Mouse (Mus musculus) lung, postnatal 0 days (tissue): ENCODE data around the gene Aph1c. TPM values are rescaled to one million over a fixed set of nuclear protein-coding genes. Genes with fewer than 3 reads are reported as not detected.
"Not testable (repeated sequence)": the region's sequence is repeated elsewhere in the genome, so short reads cannot be mapped to it uniquely, and the experiment has no call there.

Experiments used
- ATAC-seq: fragments of 200-750 bp; cut with Nextera tagmentation; 2 replicates; pipeline ENCODE4 v1.8.0; 2017; ENCODE audit warnings: moderate library complexity
- DNase-seq: peaks from one replicate; pipeline ENCODE4 v3.0.0-alpha.2; 2016; ENCODE audit warnings: low spot score
- H3K27ac ChIP-seq: fragments of 300-500 bp; sonication (generic); 2 replicates; pipeline ENCODE4 v1.5.1; 2014; ENCODE audit warnings: antibody characterized with exemption, mild to moderate bottlenecking, low read length, mixed read lengths
- H3K27me3 ChIP-seq: fragments of 300-500 bp; sonication (generic); replicated peaks from 2 replicates; pipeline ENCODE4 v1.6.1; 2014; ENCODE audit warnings: low read length, mixed read lengths; ENCODE audit not compliant: insufficient read depth
- H3K36me3 ChIP-seq: fragments of 300-500 bp; sonication (generic); 2 replicates; pipeline ENCODE4 v1.6.1; 2014; ENCODE audit warnings: low read length, mixed read lengths; ENCODE audit not compliant: insufficient read depth
- H3K4me1 ChIP-seq: fragments of 300-500 bp; sonication (generic); 2 replicates; pipeline ENCODE4 v1.6.1; 2014; ENCODE audit warnings: antibody characterized with exemption, low read depth, low read length, mixed read lengths; ENCODE audit not compliant: insufficient read depth
- H3K4me2 ChIP-seq: fragments of 300-500 bp; sonication (generic); replicated peaks from 2 replicates; pipeline ENCODE4 v1.6.1; 2014; ENCODE audit warnings: low read depth, mild to moderate bottlenecking, low read length, moderate library complexity, mixed read lengths
- H3K4me3 ChIP-seq: fragments of 300-500 bp; sonication (generic); 2 replicates; pipeline ENCODE4 v1.5.1; 2014; ENCODE audit warnings: low read depth, low read length
- H3K9ac ChIP-seq: fragments of 300-500 bp; sonication (generic); replicated peaks from 2 replicates; pipeline ENCODE4 v1.6.1; 2014; ENCODE audit warnings: low read depth, mild to moderate bottlenecking
- H3K9me3 ChIP-seq: fragments of 300-500 bp; sonication (generic); 2 replicates; pipeline ENCODE4 v1.6.1; 2016; ENCODE audit warnings: low read length, mixed read lengths
- CTCF ChIP-seq: IDR thresholded peaks from 2 replicates; pipeline ENCODE4 v1.5.1; 2016; ENCODE audit warnings: antibody characterized with exemption, mild to moderate bottlenecking
- EP300 ChIP-seq: IDR thresholded peaks from 2 replicates; pipeline ENCODE4 v1.6.1; 2016; ENCODE audit warnings: antibody characterized with exemption, mild to moderate bottlenecking, control low read depth
- whole genome bisulfite sequencing: fragments of 180-500 bp; shearing (Covaris S2); extraction: QIAGEN DNeasy Blood & Tissue Kit; methylation state at CpG from one replicate; pipeline ENCODE4 v1.1.7; 2014; 5-methylcytosine and 5-hydroxymethylcytosine counted together
- polyA plus RNA-seq: library from polyadenylated mRNA; unstranded; fragments of >200 nt; fragmentation: Nextera tagmentation; extraction: Ambion mirVana; gene quantifications from 2 replicates; pipeline ENCODE4 v1.2.1, GENCODE M21; 2015

Aph1c gene
- polyA plus RNA-seq, 1 experiment from 2014 or later = 10.5 TPM

DNA sequence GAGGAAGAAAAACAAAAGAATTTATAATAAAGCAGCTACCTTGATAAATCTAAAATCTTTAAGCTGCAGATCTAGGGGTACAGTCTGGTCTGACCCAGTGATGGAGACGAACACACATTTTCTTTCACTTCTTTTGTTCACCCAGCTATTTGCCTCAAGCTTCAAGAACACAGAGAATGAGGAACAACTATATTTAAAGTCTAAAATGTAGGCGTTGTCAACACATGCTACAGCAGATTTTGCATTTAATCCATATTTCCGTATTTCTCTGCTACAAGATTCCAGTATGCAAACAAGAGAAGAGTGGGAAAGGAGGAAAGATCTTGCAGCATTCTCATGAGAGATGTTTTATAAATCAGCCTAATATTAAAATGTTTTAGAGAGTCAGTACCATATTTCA lies 44.4 kb upstream of the Aph1c start:
- WGBS = 89% methylated on average over 3 of the region's 3 CpGs
- no peak for ATAC-seq
- Histone ChIP-seq H3K4me2 (no peak overlapping the region), H3K9ac (no peak overlapping the region), H3K4me1 (0 out of 2 replicates have a peak, but pooled peaks cover 3% of the 10 kb centered on the region), H3K9me3 (no peaks in the 10 kb centered on the region), H3K27me3 (no peaks in the 10 kb centered on the region), H3K4me3 (no peak overlapping the region), H3K27ac (no peak overlapping the region), H3K36me3 (no peaks in the 10 kb centered on the region)
- no peak for TF ChIP-seq EP300
- no peak for TF ChIP-seq CTCF
- DNase-seq = no peak

DNA sequence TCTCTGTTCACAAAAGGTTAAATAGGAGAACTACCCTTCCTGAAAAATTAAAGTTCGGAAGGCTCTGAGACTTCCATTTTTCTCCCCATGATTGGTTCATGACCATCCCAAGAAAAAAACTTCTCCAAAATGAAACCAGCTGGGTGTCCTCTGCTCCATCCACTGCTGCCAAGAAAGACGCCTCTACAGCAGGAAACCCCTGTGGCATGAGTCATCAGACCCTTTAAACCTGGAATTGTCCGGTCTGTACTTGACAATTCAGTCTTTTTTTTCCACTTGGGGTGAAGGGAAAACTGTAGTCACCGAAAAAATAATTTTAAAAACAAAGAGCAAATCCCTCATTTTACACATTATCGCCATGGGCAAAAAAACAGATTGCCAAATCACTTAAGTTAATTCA lies 42.1 kb upstream of the Aph1c start:
- DNase-seq (peak; percentile 92), ATAC-seq (peak; percentile 78)
- no peaks in the 10 kb centered on the region for H3K9me3 ChIP-seq
- H3K9ac ChIP-seq = no peak overlapping the region
- no peaks in the 10 kb centered on the region for H3K36me3 ChIP-seq
- H3K4me1 ChIP-seq = no peaks in the 10 kb centered on the region
- H3K27me3 ChIP-seq = no peaks in the 10 kb centered on the region
- H3K27ac ChIP-seq = no peak overlapping the region
- H3K4me3 ChIP-seq = no peak overlapping the region
- peak; percentile 69 for TF ChIP-seq EP300
- TF ChIP-seq CTCF = no peak
- 40% methylated on average over 5 of the region's 5 CpGs for WGBS
- no peak overlapping the region for H3K4me2 ChIP-seq

DNA sequence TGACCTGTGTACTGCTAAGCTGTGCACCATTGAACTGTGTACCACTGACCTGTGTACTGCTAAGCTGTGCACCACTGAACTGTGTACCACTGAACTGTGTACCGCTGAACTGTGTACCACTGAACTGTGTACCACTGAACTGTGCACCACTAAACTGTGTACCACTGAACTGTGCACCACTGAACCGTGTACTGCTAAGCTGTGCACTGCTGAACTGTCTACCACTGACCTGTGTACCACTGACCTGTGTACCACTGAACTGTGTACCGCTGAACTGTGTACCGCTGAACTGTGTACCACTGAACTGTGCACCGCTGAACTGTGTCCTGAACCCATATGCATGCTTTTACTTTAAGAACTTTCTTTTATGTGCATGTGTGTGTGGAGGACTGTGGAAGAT lies 39.8 kb upstream of the Aph1c start:
- no peaks in the 10 kb centered on the region for H3K9me3 ChIP-seq
- H3K27ac ChIP-seq = no peak overlapping the region
- no peaks in the 10 kb centered on the region for H3K36me3 ChIP-seq
- no peak for DNase-seq
- no peak overlapping the region for H3K4me3 ChIP-seq
- H3K4me2 ChIP-seq = no peak overlapping the region
- no peak overlapping the region for H3K9ac ChIP-seq
- H3K4me1 ChIP-seq = no peaks in the 10 kb centered on the region
- ATAC-seq = no peak
- TF ChIP-seq EP300 = no peak
- TF ChIP-seq CTCF = no peak
- H3K27me3 ChIP-seq = no peaks in the 10 kb centered on the region
- whole genome bisulfite sequencing = 99% methylated on average over 5 of the region's 5 CpGs

DNA sequence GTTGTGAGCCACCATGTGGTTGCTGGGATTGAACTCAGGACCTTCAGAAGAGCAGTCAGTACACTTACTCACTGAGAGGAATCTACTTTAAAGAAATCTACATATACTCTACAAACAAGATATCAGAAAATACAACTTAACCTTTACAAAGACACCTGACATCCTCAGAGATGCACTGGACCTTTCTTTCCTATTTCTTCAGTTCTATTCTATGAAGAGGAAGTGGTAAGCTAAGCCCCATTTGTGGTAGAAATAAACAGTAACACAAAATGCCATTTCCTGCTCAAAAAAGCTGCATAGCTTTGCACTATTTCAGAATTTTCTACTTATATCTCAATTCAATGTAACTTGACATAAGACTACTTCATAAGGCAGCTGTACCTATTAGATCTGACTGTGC lies 39.0 kb upstream of the Aph1c start:
- Histone ChIP-seq H3K27me3 (no peaks in the 10 kb centered on the region), H3K36me3 (no peaks in the 10 kb centered on the region), H3K4me1 (no peaks in the 10 kb centered on the region), H3K9ac (no peak overlapping the region), H3K9me3 (no peaks in the 10 kb centered on the region), H3K27ac (0 out of 2 replicates have a peak overlapping the region, but pooled peaks have one; percentile 61), H3K4me2 (no peak overlapping the region), H3K4me3 (no peak overlapping the region)
- TF ChIP-seq EP300 (no peak), CTCF (peak; percentile 9; the same call in 1 of the 2 replicates)
- DNase-seq (no peak), ATAC-seq (no peak)

DNA sequence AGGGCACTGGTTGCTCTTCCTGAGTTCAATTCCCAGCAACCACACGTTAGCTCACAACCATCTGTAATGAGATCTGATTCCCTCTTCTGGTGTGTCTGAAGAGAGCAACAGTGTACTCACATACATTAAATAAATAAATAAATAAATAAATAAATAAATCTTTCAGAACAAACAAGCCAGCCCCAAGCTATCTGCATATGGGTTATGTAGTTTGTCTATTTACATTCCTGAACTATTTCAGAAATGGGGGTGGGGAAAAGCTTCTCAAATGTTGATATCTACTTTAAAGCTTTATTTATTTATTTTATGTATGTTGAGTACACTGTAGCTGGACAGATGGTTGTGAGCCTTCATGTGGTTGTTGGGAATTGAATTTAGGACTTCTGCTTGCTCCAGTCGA lies 38.5 kb upstream of the Aph1c start:
- ATAC-seq, H3K4me3 ChIP-seq, H3K9ac ChIP-seq, H3K4me2 ChIP-seq, H3K9me3 ChIP-seq, H3K36me3 ChIP-seq, H3K4me1 ChIP-seq, H3K27me3 ChIP-seq, DNase-seq: not testable (repeated sequence)
- peak overlapping the region; percentile 61 for H3K27ac ChIP-seq
- 59% methylated on average over 2 of the region's 2 CpGs for WGBS

DNA sequence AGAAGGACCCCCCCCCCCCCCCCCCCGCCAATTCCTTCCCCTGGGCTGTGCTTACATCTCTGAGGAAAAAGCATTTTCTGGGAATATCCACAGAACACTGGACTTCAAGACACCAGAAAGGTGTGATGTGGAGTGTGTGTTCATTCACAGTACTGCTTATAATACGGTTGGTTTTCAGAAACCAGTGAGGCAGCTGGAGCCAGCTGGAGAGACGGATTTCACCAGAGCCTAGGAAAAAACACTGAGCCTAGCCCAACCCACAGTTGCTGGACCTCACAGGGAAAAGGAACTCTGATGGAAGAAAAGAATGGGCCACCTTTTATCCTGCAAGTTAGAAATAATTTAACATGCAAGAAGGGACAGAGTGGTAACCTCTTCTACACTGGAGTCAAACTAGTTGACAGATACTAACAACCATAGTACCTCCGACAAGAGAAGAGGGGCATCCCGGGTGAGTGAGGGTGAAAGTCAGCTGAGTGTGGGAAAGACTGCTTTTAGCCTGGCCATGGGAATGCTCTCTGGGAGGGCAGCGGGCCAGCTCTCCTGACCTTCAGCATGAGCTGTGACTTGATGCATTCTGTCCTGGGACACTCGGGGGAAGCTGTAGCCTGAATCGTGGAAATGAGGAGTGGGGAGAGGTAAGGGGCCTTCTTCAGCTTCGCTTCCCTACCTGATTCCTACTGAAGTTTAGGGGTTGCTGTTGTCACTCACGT lies 37.6 kb upstream of the Aph1c start:
- WGBS = 61% methylated on average over 9 of the region's 10 CpGs
- no peaks in the 10 kb centered on the region for H3K4me1 ChIP-seq
- TF ChIP-seq CTCF (no peak), EP300 (peak; percentile 46; the same call in 1 of the 2 replicates)
- peak; percentile 91 for DNase-seq
- H3K27me3 ChIP-seq = no peaks in the 10 kb centered on the region
- H3K4me3 ChIP-seq = no peak overlapping the region
- no peak overlapping the region for H3K9ac ChIP-seq
- ATAC-seq = peak; percentile 83
- peak overlapping the region; percentile 62 for H3K27ac ChIP-seq
- H3K4me2 ChIP-seq = peak overlapping the region; percentile 6; the same call in 1 of the 2 replicates
- no peaks in the 10 kb centered on the region for H3K36me3 ChIP-seq
- H3K9me3 ChIP-seq = no peaks in the 10 kb centered on the region

DNA sequence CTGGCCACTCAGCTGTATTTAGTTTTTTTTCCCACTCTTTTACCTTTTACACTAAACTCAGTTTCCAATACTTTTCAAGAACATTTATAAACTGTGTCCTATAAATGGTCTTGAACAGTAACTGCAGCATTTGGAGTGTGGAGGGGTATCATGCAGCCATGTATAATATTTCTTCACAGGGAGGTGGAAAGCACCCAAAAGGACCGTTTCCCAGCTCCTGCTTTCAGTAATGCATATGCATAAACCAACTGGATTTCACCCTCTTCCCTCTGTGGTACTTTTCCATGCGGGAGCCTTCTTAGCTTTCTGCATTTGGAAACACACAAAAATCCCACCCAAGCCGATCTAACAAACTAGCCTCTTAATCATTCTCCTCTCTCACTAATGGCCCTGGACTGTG lies 30.2 kb upstream of the Aph1c start:
- WGBS = 71% methylated on average over 3 of the region's 3 CpGs
- DNase-seq = no peak
- no peaks in the 10 kb centered on the region for H3K27me3 ChIP-seq
- peaks cover 16% of the 10 kb centered on the region; the same call in 1 of the 2 replicates for H3K4me1 ChIP-seq
- H3K9ac ChIP-seq = no peak overlapping the region
- TF ChIP-seq EP300 = no peak
- TF ChIP-seq CTCF = peak; percentile 19; the same call in 1 of the 2 replicates
- no peak overlapping the region for H3K27ac ChIP-seq
- no peak for ATAC-seq
- H3K4me2 ChIP-seq = no peak overlapping the region
- no peaks in the 10 kb centered on the region for H3K9me3 ChIP-seq
- H3K4me3 ChIP-seq = no peak overlapping the region
- H3K36me3 ChIP-seq = no peaks in the 10 kb centered on the region
